Mouse (Mus musculus): ENCODE data around the gene Gal3st2c. TPM values are rescaled to one million over a fixed set of nuclear protein-coding genes. Genes with fewer than 3 reads are reported as not detected.
"Not testable (repeated sequence)": the region's sequence is repeated elsewhere in the genome, so short reads cannot be mapped to it uniquely, and the experiment has no call there.

The Gal3st2c gene
- polyA plus RNA-seq (2015; fragmentation: Nextera tagmentation; extraction: Ambion mirVana): not detected in 2 replicates

- not testable (repeated sequence) for ATAC-seq; H3K4me3 ChIP-seq; H3K4me1 ChIP-seq; H3K9me3 ChIP-seq (replicated peaks); H3K27me3 ChIP-seq; H3K36me3 ChIP-seq (ENCODE audit: poor library complexity, severe bottlenecking); H3K9ac ChIP-seq; H3K4me2 ChIP-seq; H3K27ac ChIP-seq
- WGBS: 91% methylated on average over 7 of the region's 8 CpGs
Measured at GRCm38 (mm10) chr1:93990209-93990608, at the start of gene Gal3st2c. Gene Gal3st2c, plus strand, starts transcription at chr1:93990509.

GRCm38 (mm10) chr1:93949087-93949486, 41.2 kb upstream of the Gal3st2c start:
- not testable (repeated sequence) for H3K4me3 ChIP-seq; H3K36me3 ChIP-seq (ENCODE audit: poor library complexity, severe bottlenecking); H3K4me1 ChIP-seq; H3K9ac ChIP-seq; H3K27me3 ChIP-seq; H3K9me3 ChIP-seq (replicated peaks); H3K27ac ChIP-seq; H3K4me2 ChIP-seq
- WGBS: no CpG with 5 or more reads among the region's 11 CpGs
- peak; percentile 30; the same call in 1 of the 2 replicates for ATAC-seq

- not testable (repeated sequence) for H3K9ac ChIP-seq; H3K9me3 ChIP-seq (replicated peaks); H3K4me2 ChIP-seq; H3K27me3 ChIP-seq; H3K36me3 ChIP-seq (ENCODE audit: poor library complexity, severe bottlenecking); H3K4me1 ChIP-seq; H3K27ac ChIP-seq; H3K4me3 ChIP-seq; ATAC-seq
- no CpG with 5 or more reads among the region's 1 CpGs for WGBS
Measured at GRCm38 (mm10) chr1:93966489-93966888, 23.8 kb upstream of the Gal3st2c start.

GRCm38 (mm10) chr1:93970380-93970779, 19.9 kb upstream of the Gal3st2c start:
- not testable (repeated sequence) for H3K9me3 ChIP-seq (replicated peaks); H3K36me3 ChIP-seq (ENCODE audit: poor library complexity, severe bottlenecking); H3K9ac ChIP-seq; H3K27me3 ChIP-seq; H3K4me1 ChIP-seq; H3K27ac ChIP-seq; H3K4me3 ChIP-seq; ATAC-seq; H3K4me2 ChIP-seq
- 97% methylated on average over 3 of the region's 5 CpGs for WGBS

GRCm38 (mm10) chr1:93970797-93971196, 19.5 kb upstream of the Gal3st2c start:
- WGBS: no CpG with 5 or more reads among the region's 4 CpGs

GRCm38 (mm10) chr1:93975764-93976163, 14.5 kb upstream of the Gal3st2c start:
- not testable (repeated sequence) for H3K4me2 ChIP-seq; ATAC-seq; H3K4me1 ChIP-seq; H3K4me3 ChIP-seq; H3K9me3 ChIP-seq (replicated peaks); H3K27me3 ChIP-seq; H3K36me3 ChIP-seq (ENCODE audit: poor library complexity, severe bottlenecking); H3K27ac ChIP-seq; H3K9ac ChIP-seq
- WGBS: 90% methylated on average over 2 of the region's 4 CpGs

More at GRCm38 (mm10) chr1:93970797-93971196, 19.5 kb upstream of the Gal3st2c start:
- not testable (repeated sequence) for H3K27ac ChIP-seq; H3K4me2 ChIP-seq; ATAC-seq; H3K27me3 ChIP-seq; H3K36me3 ChIP-seq (ENCODE audit: poor library complexity, severe bottlenecking); H3K4me1 ChIP-seq; H3K4me3 ChIP-seq; H3K9me3 ChIP-seq (replicated peaks); H3K9ac ChIP-seq

GRCm38 (mm10) chr1:93978287-93978686, 12.0 kb upstream of the Gal3st2c start:
- H3K4me3 ChIP-seq; H3K4me1 ChIP-seq; ATAC-seq; H3K9ac ChIP-seq; H3K27me3 ChIP-seq; H3K9me3 ChIP-seq (replicated peaks); H3K27ac ChIP-seq; H3K4me2 ChIP-seq; H3K36me3 ChIP-seq (ENCODE audit: poor library complexity, severe bottlenecking): not testable (repeated sequence)
- WGBS: no CpG with 5 or more reads among the region's 7 CpGs

- not testable (repeated sequence) for H3K9ac ChIP-seq; H3K9me3 ChIP-seq (replicated peaks); H3K27ac ChIP-seq; H3K4me2 ChIP-seq; H3K27me3 ChIP-seq; H3K4me1 ChIP-seq; H3K4me3 ChIP-seq; H3K36me3 ChIP-seq (ENCODE audit: poor library complexity, severe bottlenecking)
- no CpG with 5 or more reads among the region's 2 CpGs for WGBS
- ATAC-seq: peak; percentile 68; the same call in 1 of the 2 replicates
Measured at GRCm38 (mm10) chr1:93980932-93981331, 9.4 kb upstream of the Gal3st2c start.

- no peak overlapping the region for H3K27ac ChIP-seq
Measured at GRCm38 (mm10) chr1:93986167-93986566, 4.1 kb upstream of the Gal3st2c start.

GRCm38 (mm10) chr1:93988786-93989185, 1.5 kb upstream of the Gal3st2c start:
- Histone ChIP-seq H3K36me3 (ENCODE audit: poor library complexity, severe bottlenecking) (no peaks in the 10 kb centered on the region), H3K4me2 (no peak overlapping the region), H3K4me1 (no peaks in the 10 kb centered on the region), H3K27ac (no peak overlapping the region), H3K4me3 (no peak overlapping the region), H3K27me3 (no peaks in the 10 kb centered on the region), H3K9me3 (replicated peaks) (no peaks in the 10 kb centered on the region), H3K9ac (no peak overlapping the region)
- WGBS: 77% methylated on average over 3 of the region's 3 CpGs
- ATAC-seq: no peak

More at GRCm38 (mm10) chr1:93986167-93986566, 4.1 kb upstream of the Gal3st2c start:
- no peaks in the 10 kb centered on the region for H3K36me3 ChIP-seq (ENCODE audit: poor library complexity, severe bottlenecking)
- no peaks in the 10 kb centered on the region for H3K4me1 ChIP-seq
- no peak overlapping the region for H3K9ac ChIP-seq
- H3K4me2 ChIP-seq: no peak overlapping the region
- 90% methylated on average over 3 of the region's 3 CpGs for WGBS
- H3K27me3 ChIP-seq: no peaks in the 10 kb centered on the region
- no peak overlapping the region for H3K4me3 ChIP-seq
- ATAC-seq: no peak
- H3K9me3 ChIP-seq (replicated peaks): no peaks in the 10 kb centered on the region

- ATAC-seq; H3K36me3 ChIP-seq (ENCODE audit: poor library complexity, severe bottlenecking); H3K4me3 ChIP-seq; H3K4me2 ChIP-seq; H3K27ac ChIP-seq; H3K9me3 ChIP-seq (replicated peaks); H3K4me1 ChIP-seq; H3K9ac ChIP-seq; H3K27me3 ChIP-seq: not testable (repeated sequence)
- WGBS: 84% methylated on average over 2 of the region's 2 CpGs
Measured at GRCm38 (mm10) chr1:93991068-93991467, 759 bp downstream of the Gal3st2c start.

- H3K4me3 ChIP-seq; H3K4me2 ChIP-seq; H3K9ac ChIP-seq; H3K27me3 ChIP-seq; H3K27ac ChIP-seq; H3K9me3 ChIP-seq (replicated peaks); ATAC-seq; H3K36me3 ChIP-seq (ENCODE audit: poor library complexity, severe bottlenecking); H3K4me1 ChIP-seq: not testable (repeated sequence)
- WGBS: 87% methylated on average over 3 of the region's 3 CpGs
Measured at GRCm38 (mm10) chr1:93991491-93991890, 1.2 kb downstream of the Gal3st2c start.

- H3K9ac ChIP-seq: no peak overlapping the region
- H3K9me3 ChIP-seq (replicated peaks): no peaks in the 10 kb centered on the region
- H3K4me2 ChIP-seq: no peak overlapping the region
- no peak overlapping the region for H3K4me3 ChIP-seq
- no peak for ATAC-seq
- WGBS: 82% methylated on average over 2 of the region's 2 CpGs
- H3K4me1 ChIP-seq: no peaks in the 10 kb centered on the region
- H3K27ac ChIP-seq: no peak overlapping the region
- no peaks in the 10 kb centered on the region for H3K36me3 ChIP-seq (ENCODE audit: poor library complexity, severe bottlenecking)
- H3K27me3 ChIP-seq: no peaks in the 10 kb centered on the region
Measured at GRCm38 (mm10) chr1:94001023-94001422, 10.7 kb downstream of the Gal3st2c start.
